Mouse (Mus musculus) lung, adult 2 months (tissue): ENCODE measurements at regions not wholly inside any gene's neighbourhood (a gene's known extent, or its start where the extent isn't known, plus 50 kb on each side); places are given as distances from the start of the nearest gene placed in this dataset.
"Not testable (repeated sequence)": the region's sequence is repeated elsewhere in the genome, so short reads cannot be mapped to it uniquely, and the experiment has no call there.

Experiments
- CTCF ChIP-seq: fragments of 200-500 bp; IDR thresholded peaks from 2 replicates; pipeline ENCODE4 v1.5.1; 2011; ENCODE audit warnings: mild to moderate bottlenecking, low read length, control low read depth; ENCODE audit not compliant: insufficient read depth
- POLR2A ChIP-seq: fragments of 200-500 bp; IDR thresholded peaks from 2 replicates; pipeline ENCODE4 v1.6.1; 2011; ENCODE audit warnings: low read depth, mild to moderate bottlenecking, control low read depth, low read length, borderline replicate concordance; ENCODE audit errors: extremely low read depth

GRCm38 (mm10) chr11:23095723-23096122 is 88.4 kb downstream of the Fam161a start:
- not testable (repeated sequence) for TF ChIP-seq POLR2A, CTCF
